Mouse (Mus musculus) liver (tissue): ENCODE measurements at regions not wholly inside any gene's neighbourhood (a gene's known extent, or its start where the extent isn't known, plus 50 kb on each side); places are given as distances from the start of the nearest gene placed in this dataset.
"Not testable (repeated sequence)": the region's sequence is repeated elsewhere in the genome, so short reads cannot be mapped to it uniquely, and the experiment has no call there.

ENCODE experiments used
- DNase-seq: peaks from one replicate; pipeline ENCODE4 v3.0.0-alpha.2; 2020; ENCODE audit warnings: mixed read lengths

DNA sequence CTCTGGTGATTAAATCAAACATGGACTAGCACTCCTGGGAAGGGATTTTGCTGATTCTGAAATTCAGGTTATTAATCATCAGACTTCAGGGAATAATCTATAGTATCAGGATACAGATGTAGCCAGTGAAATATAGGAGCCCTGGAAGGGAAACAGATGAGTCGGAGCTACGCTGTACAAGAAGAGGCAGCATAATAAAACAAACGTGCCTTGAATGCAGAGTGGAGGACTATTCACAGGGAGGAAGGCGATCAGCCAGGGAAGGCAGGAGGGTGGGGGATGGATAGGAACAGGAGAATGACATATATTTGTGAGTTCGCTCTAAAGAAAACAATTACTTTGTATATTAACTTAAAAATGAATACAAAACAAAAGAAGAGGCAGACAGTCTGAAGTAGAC, 286.6 kb upstream of the Got2 start:
- DNase-seq: no peak

- DNase-seq: no peak
Observed at GRCm38 (mm10) chr8:96164933-96165332, 276.6 kb upstream of the Got2 start.

DNA sequence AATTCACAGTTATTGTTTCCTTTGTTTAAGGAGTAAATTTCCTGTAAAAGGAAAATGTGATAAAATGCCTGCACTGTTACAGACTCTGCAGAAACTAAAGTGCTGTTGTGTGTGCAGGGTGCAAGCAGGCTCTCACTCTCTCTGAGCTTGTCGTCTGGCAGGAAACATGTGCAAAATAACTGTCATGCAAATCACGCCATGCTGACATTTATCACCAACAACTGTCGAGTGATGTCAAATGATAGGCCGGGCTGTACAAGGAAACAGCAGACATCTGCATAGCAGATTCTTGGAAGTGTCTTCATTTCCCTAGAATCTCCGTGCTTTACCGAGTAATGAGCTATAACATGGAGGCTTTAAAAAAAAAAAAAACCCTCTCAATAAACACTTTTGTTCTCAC, 271.6 kb upstream of the Got2 start:
- no peak for DNase-seq

- DNase-seq: peak; percentile 20
Observed at GRCm38 (mm10) chr8:96152496-96153250, 264.3 kb upstream of the Got2 start.

DNA sequence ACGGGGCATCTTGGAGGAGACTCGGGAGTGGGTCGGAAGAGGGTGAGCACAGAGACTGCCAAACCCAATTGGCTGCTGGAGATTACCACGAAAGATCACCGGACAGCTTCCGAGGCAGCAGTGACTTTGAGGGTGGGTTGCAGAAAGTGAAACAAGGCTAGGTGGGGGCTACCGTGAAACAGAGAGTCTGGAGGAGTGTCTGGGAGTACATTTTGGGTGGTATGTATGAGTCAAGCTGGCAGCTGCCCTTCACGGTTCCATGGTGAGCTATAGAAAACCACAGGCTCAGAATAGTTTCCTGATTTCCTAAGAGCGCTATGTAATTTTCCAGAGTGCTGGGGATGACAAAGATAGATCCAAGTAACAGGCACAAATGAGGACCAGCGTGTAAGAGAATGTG, 263.7 kb upstream of the Got2 start:
- no peak for DNase-seq

DNA sequence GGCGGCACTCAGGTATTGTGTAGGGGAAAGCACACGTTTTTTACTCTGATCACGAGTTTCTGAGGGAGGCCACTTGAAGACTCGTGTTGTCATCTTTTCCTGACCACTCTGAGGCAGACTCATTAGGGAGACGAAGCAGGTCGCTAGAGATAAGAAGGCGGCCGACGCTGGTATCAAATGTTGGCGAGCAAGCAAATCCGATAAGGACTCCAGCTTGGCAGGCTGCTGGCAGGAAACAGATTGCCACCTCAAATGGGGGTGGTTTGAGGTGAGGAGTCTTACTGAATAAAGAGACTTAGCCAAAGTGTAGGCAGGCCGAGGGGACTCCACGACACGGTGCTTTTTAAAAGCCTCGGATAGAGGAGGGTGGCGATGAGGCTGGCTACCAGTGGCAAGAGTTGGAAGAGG, 262.7 kb upstream of the Got2 start:
- DNase-seq: no peak

DNA sequence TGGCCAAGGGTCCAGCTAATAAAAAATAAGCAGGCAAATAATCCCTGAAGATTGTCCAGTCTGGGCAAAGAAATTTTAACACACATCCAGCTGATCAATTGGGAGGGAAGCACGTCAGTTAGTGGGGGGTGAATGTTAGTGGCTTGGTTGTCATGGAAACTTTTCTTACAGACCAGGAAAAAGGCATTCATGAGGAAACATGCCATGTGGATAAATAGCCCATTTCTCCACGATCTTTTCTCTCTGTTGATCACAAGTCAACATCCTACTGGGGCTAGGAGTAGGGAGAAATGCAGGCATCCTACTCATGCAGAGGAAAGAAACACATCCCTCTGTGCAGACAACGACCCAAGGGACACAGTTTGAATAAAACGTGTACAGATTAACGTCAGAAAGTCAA, 243.8 kb upstream of the Got2 start:
- no peak for DNase-seq

- DNase-seq: no peak
Observed at GRCm38 (mm10) chr8:96128329-96128728, 240.0 kb upstream of the Got2 start.

- DNase-seq: no peak
Observed at GRCm38 (mm10) chr8:96100817-96101216, 212.5 kb upstream of the Got2 start.

DNA sequence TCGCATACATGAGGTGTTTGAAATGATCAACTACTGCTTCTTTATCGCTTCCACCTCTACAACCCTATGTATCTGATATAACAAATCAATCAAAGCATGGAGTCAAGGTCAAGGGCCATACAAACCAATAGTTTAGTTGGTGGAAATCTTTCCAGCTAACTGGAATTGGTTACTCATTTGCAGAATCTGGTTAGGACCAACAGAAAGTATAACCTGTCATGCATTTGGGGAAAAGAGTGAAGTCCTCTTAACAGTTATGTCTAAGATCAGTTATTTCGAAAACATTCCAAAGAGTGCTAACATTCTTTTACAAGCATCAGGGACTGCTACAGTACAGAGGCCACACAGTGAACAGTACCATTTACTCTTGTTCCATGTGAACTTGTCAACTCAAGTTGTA, 204.6 kb upstream of the Got2 start:
- DNase-seq: no peak

- DNase-seq: no peak
Observed at GRCm38 (mm10) chr8:96090231-96090630, 201.9 kb upstream of the Got2 start.

GRCm38 (mm10) chr8:96068306-96068705, 180.0 kb upstream of the Got2 start:
- no peak for DNase-seq

DNA sequence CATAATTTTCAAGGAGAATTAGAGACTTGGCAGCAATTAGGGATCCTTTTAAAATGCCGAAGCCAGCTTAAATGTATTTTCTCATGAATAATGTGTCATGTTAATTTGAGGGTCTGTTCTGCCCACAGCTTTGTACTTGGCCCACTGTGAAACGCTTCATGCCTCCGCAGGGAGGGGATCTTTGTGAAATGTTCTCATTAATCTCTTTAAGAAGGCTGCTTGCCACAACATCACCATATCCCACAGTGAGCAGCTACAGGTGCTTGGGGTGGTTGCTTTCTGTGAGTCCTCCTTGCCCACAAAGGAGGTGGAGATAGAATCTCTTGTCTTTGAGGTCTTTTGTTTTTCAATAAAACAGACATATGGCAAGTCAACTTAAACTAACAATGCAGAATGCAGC, 159.3 kb upstream of the Got2 start:
- DNase-seq: no peak

GRCm38 (mm10) chr8:96042335-96042734, 154.0 kb upstream of the Got2 start:
- no peak for DNase-seq

GRCm38 (mm10) chr8:96040216-96040615, 151.9 kb upstream of the Got2 start:
- DNase-seq: no peak

DNA sequence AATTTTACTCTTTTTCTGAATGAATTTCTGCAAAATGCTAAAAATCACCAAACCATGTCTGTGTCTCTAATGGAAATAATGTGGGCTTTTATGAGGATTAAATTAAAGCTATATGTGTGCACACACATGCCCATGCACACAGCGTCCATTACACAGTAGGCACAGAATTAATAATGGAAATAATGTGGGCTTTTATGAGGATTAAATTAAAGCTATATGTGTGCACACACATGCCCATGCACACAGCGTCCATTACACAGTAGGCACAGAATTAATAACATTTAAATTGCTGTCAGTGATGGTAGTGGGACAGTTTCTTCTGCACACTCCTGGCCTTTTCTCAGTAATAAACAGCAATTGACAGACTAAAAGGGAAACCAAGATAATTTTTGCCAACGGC, 130.4 kb upstream of the Got2 start:
- not testable (repeated sequence) for DNase-seq

DNA sequence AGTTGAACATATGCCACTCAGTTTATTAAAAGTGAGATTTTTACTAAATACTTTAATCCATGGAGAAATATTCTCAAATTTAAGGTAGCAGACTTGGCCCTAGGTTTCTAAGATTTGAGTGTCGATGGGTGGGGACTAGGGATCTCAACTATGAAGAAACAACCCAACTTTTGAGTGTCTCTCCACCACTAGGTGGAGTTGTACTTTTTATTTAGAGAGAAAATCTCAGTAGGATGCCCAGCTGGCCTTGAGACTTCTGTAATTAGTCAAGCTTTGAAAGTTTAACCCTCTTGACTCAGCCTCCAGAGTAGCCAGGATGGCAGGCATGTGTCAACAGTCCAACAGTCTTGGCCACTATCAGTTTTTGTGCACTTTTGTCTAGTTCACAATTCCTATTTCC, 123.7 kb upstream of the Got2 start:
- no peak for DNase-seq

GRCm38 (mm10) chr8:95991826-95992463, 103.6 kb upstream of the Got2 start:
- no peak for DNase-seq

DNA sequence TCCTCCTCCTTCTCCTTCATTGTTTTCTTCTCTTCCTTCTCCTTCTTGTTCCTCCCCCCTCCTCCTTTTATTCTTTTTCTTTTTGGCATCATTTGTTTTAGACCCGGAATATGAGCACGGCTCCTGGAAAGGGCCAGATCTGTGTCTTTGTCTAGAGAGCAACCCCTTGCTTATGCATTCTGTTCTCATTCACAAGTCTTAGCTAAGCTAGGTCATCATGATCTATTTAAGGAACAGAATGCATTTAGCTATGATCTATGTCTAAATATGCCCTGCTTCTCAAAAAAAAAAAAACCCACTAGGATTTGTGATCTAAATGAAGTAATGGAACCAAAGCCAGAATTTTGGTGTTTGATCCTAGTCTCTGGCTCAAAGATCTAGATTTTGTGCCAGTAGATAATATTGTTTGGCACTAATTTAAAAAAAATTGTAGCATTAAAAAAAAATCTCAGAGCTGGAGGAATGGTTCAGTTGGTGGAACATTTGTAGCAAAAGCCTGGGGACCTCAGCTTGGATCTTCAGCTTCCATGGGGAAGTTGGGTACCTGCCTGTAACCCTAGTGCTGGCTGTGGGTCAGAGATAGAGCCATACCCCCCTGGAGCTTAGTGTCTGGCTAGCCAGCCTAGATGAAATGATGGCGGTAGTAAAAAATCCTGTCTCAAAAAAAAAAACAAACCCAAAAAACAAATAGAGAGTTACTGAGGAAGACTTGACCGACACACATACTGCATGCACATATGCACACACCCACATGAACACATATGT, 100.5 kb upstream of the Got2 start:
- DNase-seq: no peak

DNA sequence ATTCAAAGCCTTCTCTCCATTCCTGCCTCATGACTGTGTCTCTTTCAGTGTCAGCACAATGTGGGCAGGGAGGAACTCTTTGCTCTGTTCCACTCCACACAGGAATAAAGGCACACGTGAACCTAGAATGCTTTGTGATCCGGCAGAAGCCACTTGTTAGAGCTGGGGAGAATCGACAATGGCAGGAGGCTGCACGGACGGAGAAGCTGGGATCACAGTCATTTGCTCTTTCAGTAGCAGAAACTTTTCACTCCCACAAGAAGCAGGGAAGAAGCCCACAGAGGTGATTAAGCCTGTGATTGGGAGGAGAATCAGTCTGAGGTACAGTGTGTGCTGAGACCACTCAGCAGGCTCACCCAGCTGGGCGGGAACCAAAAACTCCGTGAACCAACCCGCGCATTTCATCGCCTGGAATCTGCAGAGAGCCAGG, 98.7 kb upstream of the Got2 start:
- DNase-seq: no peak

DNA sequence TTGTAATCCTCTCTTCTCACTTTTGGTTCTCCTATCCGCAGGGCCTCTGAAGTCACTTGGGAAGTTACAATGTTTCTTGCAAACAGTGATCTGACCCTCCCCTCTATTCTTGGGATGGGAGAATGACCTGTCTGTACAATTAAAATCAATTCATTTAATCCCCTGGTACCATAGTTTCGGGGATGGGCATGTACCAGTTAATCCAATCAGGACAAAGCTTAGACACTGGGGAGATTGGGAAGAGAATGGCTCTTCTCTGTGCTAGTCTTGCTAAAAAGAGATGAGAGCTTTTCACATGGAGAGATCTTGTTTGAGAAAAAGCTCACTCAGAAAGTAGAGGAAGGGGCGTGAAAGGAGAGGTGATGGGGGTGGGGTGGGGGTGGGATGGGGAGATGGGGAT, 98.1 kb upstream of the Got2 start:
- no peak for DNase-seq

- DNase-seq: no peak
Observed at GRCm38 (mm10) chr8:95983690-95984089, 95.3 kb upstream of the Got2 start.

DNA sequence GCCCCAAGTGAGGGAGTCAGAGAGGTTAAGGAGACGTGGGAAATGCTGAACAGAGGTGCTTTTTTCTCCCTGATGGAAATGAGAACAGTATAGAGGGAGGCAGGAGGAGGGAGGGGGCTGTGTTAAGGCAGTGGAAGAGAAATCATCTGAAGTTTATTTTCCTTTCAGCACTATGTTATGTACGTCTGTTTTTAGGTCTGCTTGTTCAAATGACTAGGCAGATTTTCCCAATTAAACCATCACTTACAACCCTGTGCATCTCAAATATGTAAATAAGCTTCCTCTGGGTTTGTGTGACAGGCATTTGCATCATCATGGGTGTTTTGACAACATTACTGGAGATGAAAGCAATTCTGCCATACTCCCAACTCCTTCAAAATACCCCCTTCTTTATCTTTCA, 92.1 kb upstream of the Got2 start:
- DNase-seq: no peak

GRCm38 (mm10) chr8:95979223-95979622, 90.9 kb upstream of the Got2 start:
- DNase-seq: peak; percentile 9
